Mouse (Mus musculus) cerebellum, postnatal 36 days (tissue): ENCODE measurements around the gene Celf5.

ENCODE experiments used
- DNase-seq, 2 experiments: peaks; one replicate each; pipeline ENCODE4 v3.0.0; 2021 to 2022; ENCODE audit warnings: mixed read lengths in 2 of 2

Gene Celf5

DNA sequence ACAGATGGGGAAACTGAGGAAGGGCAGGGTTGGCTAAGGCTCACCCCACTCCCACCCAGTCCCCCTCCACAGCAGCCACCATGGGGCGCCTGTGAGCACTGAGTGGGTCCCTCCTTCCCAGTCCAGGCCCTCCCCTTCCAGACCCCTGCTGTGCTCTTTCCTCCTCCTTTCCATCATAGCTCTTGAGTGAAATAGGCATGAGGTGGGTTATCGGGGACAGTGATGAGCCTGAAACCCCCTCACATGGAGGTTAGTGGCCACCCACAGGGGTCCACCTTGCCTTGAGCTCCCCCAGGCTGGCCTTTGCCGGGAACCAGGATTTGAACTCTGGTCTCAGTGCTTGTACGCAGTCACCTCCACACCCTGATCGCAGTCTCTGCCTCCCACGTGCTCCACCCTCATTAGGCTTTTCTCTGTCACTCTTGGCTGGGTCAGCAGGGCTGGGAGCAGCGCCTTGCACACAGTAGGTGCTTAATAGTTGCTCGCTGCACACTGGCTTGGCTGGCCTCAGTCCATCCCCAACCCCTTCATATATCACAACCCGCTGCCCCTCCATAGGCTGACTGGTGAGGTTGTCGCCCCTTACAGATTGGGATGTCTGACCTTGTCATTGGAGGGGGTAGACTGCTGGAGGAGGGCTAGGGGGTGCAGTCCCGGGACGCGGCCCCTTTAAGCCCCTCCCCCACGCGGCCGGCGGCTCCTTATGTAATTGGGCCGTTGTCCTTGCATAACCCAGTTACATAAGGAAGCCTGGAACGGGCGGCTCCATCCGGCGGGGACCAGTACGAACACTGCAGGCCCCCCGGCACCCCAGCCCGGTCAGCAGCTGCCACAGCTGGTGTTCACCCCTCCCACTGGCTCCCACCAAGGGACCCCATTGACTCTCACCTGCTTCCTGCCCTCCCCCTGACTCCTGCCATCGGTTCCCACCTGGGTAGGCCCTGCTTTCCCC lies 68.9 kb downstream of the Celf5 start:
- DNase-seq, result peak; percentile 83 to 86

- peak in 1 of 2 experiments; percentile 44 for DNase-seq
Measured at GRCm38 (mm10) chr10:81412586-81413309, 69.8 kb downstream of the Celf5 start.

DNA sequence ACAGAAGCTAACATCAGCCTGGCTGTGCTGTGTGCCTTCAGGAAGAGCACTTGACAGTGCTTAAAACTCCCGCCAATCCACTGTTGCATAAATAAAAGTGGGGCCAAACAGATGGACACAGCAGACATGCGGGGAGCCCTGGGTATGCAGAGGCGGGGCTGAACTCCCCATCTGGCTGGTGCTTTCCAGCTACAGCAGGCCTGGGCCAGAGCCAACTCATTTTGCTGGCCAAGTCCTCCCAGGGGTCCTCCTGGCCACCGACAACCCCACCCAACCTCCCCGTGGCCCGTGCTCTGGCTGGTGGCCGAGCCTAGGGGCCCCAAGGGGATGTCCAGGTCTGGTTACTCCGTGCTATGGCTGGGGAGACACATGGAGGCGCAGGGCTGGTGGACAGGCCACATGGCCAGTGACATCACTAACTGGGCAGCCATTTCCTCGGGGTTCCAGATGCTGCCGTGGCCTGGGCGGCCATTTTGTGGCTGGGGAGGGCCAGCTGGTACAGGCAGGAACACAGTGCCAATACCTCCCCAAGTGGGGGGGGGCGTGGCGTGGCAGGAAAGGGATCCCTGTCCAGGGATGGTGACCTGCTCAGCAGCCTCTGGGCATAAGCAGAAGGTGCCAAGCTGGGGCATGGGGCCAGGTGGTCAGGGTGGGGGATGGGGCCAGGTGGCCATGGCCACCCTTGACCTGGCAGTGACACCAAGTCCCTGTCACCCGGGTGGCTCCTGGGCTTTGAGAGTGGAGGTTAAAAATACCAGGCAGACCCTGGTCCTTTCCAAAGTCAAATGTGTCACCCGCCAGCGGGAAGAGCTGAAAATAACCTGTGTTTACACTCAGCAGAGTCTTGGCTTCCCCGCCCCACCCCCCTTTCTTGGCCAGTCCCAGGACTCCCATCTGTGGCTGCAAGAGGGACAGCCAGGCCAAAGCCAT lies 70.8 kb downstream of the Celf5 start:
- DNase-seq, result peak; percentile 88 to 89

DNA sequence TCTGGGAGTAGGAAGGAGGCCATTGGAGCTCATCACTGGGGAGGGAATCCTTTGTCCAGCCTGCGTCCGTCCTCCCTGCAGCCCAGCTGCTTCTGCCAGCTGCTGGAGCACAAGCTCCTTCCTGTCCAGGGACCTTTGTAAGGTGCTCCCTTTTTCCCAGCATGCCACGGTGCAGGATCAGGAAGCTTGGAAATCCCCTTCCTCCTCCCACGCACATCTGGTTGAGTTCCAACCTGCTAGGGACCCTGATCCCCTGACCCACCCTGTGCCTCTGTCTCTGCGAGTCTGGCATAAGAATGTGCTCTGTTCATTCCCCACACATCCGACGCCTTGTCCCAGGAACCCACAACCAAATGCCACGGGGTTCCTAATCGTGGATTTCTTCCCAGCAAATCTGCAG lies 71.5 kb downstream of the Celf5 start:
- no peak for DNase-seq

GRCm38 (mm10) chr10:81410350-81410749 lies 72.2 kb downstream of the Celf5 start:
- no peak for DNase-seq

GRCm38 (mm10) chr10:81409330-81409729 lies 73.2 kb downstream of the Celf5 start:
- DNase-seq, result no peak
